Mouse (Mus musculus): ENCODE results near the gene Mvd.

The Mvd gene

DNA sequence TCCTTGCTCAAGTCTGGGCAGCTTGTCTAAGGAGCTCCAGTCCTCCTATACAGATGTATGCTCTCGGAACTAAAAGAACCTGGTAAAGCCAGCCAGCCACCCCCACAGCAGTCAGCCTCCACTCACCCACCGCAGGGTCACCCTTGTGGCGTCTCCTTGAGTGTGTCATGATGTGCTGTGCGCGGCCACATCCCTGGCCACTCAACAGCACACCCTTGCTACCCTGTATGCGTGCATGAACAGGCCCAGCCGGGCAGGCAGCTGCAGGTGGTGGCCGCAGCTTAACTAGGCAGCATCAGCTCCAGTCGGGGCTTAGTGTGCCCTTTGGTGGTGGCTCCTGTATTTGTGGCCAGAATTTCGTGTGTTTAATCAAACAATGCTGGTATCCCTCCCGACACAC lies 13.9 kb upstream of the Mvd start:
- peak; percentile 21 for DNase-seq (ENCODE audit: low spot score)

- DNase-seq (ENCODE audit: low spot score): no peak
Measured at GRCm38 (mm10) chr8:122454409-122454808, 11.2 kb upstream of the Mvd start.

GRCm38 (mm10) chr8:122452154-122452553 lies 8.9 kb upstream of the Mvd start:
- no peak for DNase-seq (ENCODE audit: low spot score)

DNA sequence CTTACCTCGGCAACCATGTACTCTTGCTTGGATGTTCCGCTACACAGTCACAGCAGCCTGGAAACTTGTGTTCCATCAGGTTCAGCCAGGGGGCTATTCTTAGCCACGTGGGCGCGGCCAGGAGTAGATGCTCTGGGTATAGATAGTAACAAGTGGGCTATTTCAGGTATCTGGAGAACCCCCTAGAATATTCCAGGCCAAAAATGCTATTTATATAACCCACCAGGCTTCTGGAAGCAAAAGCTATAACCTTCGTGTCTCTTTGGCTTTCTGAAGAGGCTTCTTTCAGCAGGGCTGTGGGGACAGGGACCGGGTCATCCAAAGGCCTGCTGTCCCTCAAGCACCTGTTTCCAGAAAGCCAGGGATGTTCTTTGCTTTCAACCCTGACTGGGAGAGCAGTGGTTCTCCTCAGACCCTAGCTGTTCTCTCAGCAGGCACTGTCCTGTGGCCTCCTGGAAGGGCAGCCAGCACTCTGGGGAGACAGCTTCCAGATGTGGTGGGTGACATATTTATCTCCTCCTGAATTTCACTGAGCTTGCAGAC lies 8.0 kb upstream of the Mvd start:
- no peak for DNase-seq (ENCODE audit: low spot score)

GRCm38 (mm10) chr8:122445203-122445602 lies 2.0 kb upstream of the Mvd start:
- DNase-seq (ENCODE audit: low spot score): no peak

GRCm38 (mm10) chr8:122444058-122444748 lies 981 bp upstream of the Mvd start:
- DNase-seq (ENCODE audit: low spot score): peak; percentile 82

GRCm38 (mm10) chr8:122442781-122443180 lies 441 bp downstream of the Mvd start:
- DNase-seq (ENCODE audit: low spot score): no peak

- no peak for DNase-seq (ENCODE audit: low spot score)
Measured at GRCm38 (mm10) chr8:122442356-122442755, 866 bp downstream of the Mvd start.

- no peak for DNase-seq (ENCODE audit: low spot score)
Measured at GRCm38 (mm10) chr8:122441326-122441725, 1.9 kb downstream of the Mvd start.

DNA sequence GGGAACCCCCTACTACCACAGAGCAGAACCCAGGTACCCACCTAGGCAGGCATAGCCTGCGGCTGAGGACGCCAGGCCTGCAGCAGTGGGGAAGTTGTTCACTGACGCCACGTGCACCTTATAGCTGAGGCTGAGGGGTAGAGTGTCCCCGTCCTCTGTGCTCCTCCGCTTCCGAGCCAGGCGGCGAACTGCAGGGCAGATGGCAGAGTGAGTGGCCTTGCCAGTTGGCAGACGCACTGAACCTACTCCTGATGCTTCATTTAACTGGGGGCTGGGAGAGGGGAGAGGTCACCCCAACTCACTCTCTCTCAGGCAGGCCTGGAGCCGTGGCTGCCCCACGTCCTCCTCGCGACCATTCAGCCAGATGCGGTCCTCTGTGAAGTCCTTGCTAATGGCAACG lies 3.9 kb downstream of the Mvd start:
- DNase-seq (ENCODE audit: low spot score): no peak

GRCm38 (mm10) chr8:122437708-122438331 lies 5.4 kb downstream of the Mvd start:
- no peak for DNase-seq (ENCODE audit: low spot score)

DNA sequence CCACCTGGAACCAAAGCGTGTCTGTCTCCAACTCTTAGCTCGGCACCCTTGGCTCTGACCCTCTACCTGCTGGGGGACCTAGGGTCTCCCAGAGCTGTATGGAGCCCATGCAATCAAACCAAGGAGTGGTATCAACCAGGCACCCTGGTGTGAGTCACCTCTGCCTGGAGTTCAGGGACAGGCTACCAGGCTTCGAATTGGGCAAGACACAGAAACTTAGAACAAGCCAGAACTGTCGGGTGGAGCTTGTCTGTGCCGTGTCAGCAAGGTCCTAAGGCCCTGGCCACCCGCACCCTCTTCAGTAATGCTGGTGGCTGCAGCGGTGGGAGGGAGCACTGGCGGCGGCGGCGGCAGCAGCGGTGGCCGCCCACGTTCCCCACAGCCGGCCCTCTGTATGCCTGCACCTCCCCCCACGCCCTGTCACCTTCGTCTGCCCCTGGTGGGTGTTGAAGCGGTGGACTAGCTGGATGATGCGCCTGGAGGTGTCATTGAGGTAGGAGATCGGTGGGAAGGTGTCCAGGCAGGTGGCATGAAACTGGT lies 6.6 kb downstream of the Mvd start:
- no peak for DNase-seq (ENCODE audit: low spot score)

DNA sequence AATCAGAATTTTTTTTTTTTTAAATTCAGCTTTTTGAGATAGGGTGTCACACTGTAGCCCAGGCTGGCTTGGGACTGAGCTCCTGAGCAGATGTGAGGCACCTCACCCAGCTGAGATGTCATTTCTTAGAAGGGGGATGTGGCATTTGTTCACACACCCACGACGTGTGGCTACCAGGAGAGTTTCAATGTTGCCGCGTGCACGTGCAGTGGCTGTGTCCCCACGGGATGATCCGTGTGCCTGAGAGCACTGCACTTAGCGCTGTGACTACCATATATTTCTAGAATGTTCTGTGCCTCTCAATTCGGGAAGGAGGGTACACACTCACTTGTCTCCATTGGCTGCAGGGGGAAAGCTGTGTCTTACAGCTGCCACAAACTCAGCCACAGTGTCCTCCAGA lies 7.1 kb downstream of the Mvd start:
- no peak for DNase-seq (ENCODE audit: low spot score)

GRCm38 (mm10) chr8:122435375-122435774 lies 7.8 kb downstream of the Mvd start:
- DNase-seq (ENCODE audit: low spot score): no peak

GRCm38 (mm10) chr8:122433269-122433905 lies 9.8 kb downstream of the Mvd start:
- DNase-seq (ENCODE audit: low spot score): no peak

DNA sequence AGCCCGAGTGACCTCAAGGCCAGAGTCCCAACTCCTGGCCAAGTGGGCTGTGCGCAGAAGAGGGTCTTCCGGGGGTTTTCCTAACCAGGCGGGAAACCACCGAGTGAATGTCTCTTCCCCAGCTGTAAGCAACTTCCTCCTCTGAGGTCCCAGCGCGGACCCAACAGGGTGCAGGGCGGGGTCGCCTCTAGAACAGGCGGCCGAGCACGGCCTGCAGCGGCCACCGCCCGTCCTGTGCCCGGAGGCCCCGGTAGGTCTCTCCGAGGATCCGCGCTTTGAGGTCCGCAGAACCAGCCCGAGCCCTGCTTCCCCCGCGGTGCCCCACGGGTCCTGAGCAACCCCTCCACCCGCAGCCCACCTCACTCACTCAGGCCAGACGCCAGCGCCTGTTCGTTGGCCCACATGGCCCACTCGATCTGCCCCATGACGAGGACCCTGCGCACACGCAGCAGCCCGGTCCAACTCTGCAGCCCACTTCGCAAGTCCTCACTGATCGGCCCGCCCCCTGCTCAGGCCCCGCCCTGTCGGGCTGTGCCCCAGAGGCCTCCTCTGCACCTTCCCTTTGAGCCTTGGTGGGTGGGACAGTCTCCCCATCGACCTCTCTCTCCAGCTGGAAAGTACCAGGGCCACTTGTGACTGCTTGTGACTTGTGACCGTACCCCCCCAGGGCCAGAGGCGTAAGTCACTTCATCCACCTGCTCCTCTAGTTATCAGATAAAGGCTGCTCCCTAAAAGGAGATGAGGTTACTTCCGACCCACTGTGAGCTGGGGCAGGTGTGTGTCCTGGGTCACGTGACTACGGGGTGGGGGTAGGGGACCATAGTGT lies 10.6 kb downstream of the Mvd start, which contains the start of gene Cyba:
TSS of gene Cyba (minus strand) at position 488 of the 826 bp plus-strand sequence.
- DNase-seq (ENCODE audit: low spot score): peak; percentile 64

DNA sequence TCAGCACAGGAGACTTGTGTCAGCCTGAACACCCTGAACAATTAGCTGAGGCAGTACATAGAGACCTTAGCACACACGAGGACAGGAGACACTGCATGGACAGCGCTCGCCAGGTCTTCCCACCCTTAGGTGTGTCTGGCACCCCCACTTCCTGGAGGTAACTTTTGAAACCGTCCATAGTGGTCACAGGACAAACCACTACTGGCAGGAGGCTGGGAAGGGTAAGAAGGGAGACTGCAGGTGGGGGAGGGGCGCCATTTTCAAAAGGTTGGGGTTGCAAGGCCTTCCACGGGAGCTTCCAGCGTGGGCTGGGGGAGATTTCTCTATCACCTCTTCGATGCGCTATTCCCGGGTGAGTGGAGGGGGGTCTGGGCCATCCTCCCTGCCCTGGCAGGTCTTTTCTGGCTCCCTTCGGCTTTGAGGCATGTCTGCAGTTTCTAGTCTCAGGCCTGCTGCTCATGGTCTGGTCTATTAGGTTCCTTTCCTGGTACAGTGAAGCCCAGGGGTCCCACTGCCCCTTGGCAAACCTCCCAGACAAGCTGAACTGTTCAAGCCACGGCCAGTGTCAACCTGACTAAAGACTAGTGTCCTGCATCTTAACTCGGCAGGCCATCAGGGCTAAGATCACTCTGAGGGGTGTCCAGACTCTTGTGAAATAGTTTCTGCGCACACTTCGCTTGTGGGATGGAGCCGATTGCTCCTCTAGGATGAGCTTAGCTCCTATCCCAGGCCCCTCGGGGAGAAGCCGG lies 11.4 kb downstream of the Mvd start:
- no peak for DNase-seq (ENCODE audit: low spot score)

GRCm38 (mm10) chr8:122430646-122431045 lies 12.6 kb downstream of the Mvd start:
- no peak for DNase-seq (ENCODE audit: low spot score)

GRCm38 (mm10) chr8:122430058-122430636 lies 13.1 kb downstream of the Mvd start:
- no peak for DNase-seq (ENCODE audit: low spot score)

DNA sequence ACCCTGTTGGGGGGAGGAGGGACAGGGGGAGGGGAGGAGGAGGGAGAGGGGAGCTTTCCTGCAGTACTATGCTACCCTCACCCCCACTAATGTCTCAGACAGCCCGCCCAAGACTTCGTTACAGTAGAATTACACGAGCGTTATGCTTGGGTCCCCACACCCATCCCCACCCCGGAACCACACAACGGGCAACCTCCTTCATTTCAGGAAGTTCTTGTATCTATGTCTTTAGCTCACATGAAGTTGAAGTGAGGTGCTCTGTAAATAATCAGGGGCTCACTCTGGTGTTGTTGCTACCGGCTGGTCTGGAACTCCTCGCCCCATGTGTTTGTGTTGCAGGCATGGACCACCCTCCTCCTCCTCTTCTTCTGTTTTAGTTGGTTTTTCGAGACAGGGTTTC lies 15.1 kb downstream of the Mvd start:
- DNase-seq (ENCODE audit: low spot score): no peak

GRCm38 (mm10) chr8:122427607-122428006 lies 15.6 kb downstream of the Mvd start:
- DNase-seq (ENCODE audit: low spot score): no peak
